Mouse (Mus musculus) liver, embryonic 16.5 days (tissue): ENCODE measurements around the gene Wdr83. TPM values are rescaled to one million over a fixed set of nuclear protein-coding genes. Genes with fewer than 3 reads are reported as not detected.

Experiments
- ATAC-seq: fragments of 200-750 bp; cut with Nextera tagmentation; 2 replicates; pipeline ENCODE4 v1.8.0; 2017; ENCODE audit warnings: low read depth, mild to moderate bottlenecking, moderate number of reproducible peaks, moderate library complexity
- H3K27ac ChIP-seq: fragments of 300-500 bp; sonication (generic); 2 replicates; pipeline ENCODE4 v1.5.1; 2014; ENCODE audit warnings: mild to moderate bottlenecking, low read length
- H3K27me3 ChIP-seq: fragments of 300-500 bp; sonication (generic); 2 replicates; pipeline ENCODE4 v1.6.1; 2014; ENCODE audit warnings: low read depth, low read length, mixed read lengths; ENCODE audit not compliant: control insufficient read depth, insufficient read depth
- H3K36me3 ChIP-seq: fragments of 300-500 bp; sonication (generic); 2 replicates; pipeline ENCODE4 v1.6.1; 2014; ENCODE audit warnings: mild to moderate bottlenecking; ENCODE audit not compliant: control insufficient read depth, insufficient read depth
- H3K4me1 ChIP-seq: fragments of 300-500 bp; sonication (generic); 2 replicates; pipeline ENCODE4 v1.6.1; 2014; ENCODE audit warnings: low read depth, low read length, mixed read lengths; ENCODE audit not compliant: control insufficient read depth
- H3K4me2 ChIP-seq: fragments of 300-500 bp; sonication (generic); 2 replicates; pipeline ENCODE4 v1.6.1; 2014; ENCODE audit warnings: low read depth, low read length, mixed read lengths
- H3K4me3 ChIP-seq: fragments of 300-500 bp; sonication (generic); 2 replicates; pipeline ENCODE4 v1.5.1; 2014; ENCODE audit warnings: low read depth, mild to moderate bottlenecking, low read length
- H3K9ac ChIP-seq: fragments of 300-500 bp; sonication (generic); 2 replicates; pipeline ENCODE4 v1.6.1; 2014; ENCODE audit warnings: low read depth, low read length
- H3K9me3 ChIP-seq: fragments of 300-500 bp; sonication (generic); replicated peaks from 2 replicates; pipeline ENCODE4 v1.6.1; 2016; ENCODE audit warnings: low read length; ENCODE audit not compliant: control insufficient read depth
- WGBS: fragments of 180-500 bp; shearing (Covaris S2); extraction: QIAGEN DNeasy Blood & Tissue Kit; methylation state at CpG from one replicate; pipeline ENCODE4 v1.1.7; 2014; ENCODE audit not compliant: insufficient replicate concordance; 5-methylcytosine and 5-hydroxymethylcytosine counted together
- polyA plus RNA-seq: library from polyadenylated mRNA; unstranded; fragments of >200 nt; fragmentation: Nextera tagmentation; extraction: Ambion mirVana; gene quantifications from 2 replicates; pipeline ENCODE4 v1.2.1, GENCODE M21; 2015

Gene Wdr83
- polyA plus RNA-seq, 1 experiment from 2014 or later = 22.0 TPM

DNA sequence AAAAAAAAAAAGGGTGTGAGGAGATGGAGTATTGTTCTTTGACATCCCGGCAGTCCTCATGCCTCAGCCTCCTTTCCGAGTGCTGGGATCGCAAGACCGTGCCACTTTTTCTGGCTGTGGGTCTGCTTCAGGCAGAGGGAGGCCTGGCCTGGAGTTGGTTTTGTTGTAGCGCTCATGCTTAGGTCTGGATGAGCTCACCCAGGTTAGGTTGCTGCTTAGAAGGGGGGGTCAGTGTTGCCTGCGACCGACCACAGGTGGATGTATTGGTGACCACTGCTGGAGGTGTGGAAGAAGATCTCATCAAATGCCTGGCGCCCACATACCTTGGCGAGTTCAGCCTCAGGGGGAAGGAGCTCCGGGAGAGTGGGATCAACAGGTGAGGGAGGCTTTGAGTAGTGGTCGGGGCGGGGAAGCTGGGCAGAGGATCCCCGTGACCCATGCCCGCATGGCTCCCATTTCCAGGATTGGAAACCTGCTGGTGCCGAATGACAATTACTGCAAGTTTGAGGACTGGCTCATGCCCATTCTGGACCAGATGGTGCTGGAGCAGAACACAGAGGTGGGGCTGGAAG, 8.0 kb downstream of the Wdr83 start:
- no peaks in the 10 kb centered on the region for H3K9me3 ChIP-seq
- H3K4me2 ChIP-seq = no peak overlapping the region
- WGBS = 87% methylated on average over 15 of the region's 15 CpGs
- H3K36me3 ChIP-seq = peaks cover 18% of the 10 kb centered on the region
- ATAC-seq = no peak
- no peak overlapping the region for H3K27ac ChIP-seq
- H3K27me3 ChIP-seq = no peaks in the 10 kb centered on the region
- H3K9ac ChIP-seq = no peak overlapping the region
- peaks cover 44% of the 10 kb centered on the region for H3K4me1 ChIP-seq
- no peak overlapping the region for H3K4me3 ChIP-seq

DNA sequence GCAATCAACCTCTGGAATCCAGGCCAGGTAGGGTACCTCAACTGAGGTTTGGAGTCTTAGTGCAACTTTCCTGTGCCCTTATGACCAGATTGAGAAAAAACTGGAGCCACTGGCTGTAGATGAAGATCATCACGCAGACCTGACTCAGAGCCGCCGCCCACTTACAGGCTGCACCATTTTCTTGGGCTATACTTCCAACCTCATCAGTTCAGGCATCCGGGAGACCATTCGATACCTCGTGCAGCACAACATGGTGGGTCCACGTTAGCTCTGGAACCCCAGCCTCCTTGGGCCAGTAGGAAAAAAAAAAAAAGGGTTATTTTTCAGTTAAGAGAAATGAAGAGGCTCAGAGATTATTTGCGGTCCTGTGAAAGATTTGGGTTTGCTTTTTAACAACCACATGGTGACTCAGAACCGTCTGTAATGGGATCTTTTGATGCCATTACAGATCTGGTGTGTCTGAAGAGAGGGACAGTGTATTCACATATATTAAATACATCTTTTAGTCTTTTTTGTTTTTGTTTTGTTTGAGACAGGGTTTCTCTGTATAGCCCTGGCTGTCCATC, 8.7 kb downstream of the Wdr83 start:
- H3K4me2 ChIP-seq = peak overlapping the region; percentile 89
- peaks cover 18% of the 10 kb centered on the region for H3K36me3 ChIP-seq
- peak overlapping the region; percentile 90 for H3K9ac ChIP-seq
- no peaks in the 10 kb centered on the region for H3K27me3 ChIP-seq
- peak overlapping the region; percentile 96 for H3K4me3 ChIP-seq
- peaks cover 44% of the 10 kb centered on the region for H3K4me1 ChIP-seq
- no peak for ATAC-seq
- peak overlapping the region; percentile 92 for H3K27ac ChIP-seq
- 32% methylated on average over 9 of the region's 9 CpGs for whole genome bisulfite sequencing
- H3K9me3 ChIP-seq = no peaks in the 10 kb centered on the region

DNA sequence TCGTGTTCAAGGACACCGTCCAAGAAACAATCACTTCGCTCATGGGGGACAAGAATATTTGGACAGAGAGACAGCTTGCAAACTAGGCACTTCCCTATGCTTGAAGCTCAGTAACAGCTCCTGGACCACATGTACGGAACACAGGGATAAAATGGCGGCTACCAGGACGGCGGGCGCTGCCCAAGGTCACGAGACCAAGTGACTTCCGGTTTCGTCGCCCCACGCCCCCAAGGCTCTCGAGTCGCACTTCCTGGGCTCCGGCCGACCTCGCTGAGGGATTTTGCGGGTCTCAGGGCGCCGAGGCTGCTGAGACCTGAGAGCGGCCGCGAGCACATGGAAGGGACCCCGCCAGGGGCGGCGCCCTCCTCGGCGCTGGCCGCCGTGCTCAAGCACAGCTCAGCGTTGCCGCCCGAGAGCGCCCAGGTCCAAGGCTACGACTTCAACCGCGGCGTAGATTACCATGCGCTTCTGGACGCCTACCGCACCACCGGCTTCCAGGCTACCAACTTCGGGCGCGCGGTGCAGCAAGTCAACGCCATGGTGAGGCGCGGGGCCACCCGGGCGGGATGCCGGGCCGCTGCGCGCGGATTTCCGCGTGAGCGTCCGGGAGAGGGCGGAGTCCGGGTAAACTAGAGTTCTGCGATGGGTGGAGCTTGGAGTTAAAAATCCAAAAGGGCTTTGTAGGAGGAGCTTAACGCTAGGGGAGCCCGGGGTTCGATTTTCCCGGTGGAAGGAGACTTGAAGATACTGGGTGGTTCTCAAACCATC, 9.4 kb downstream of the Wdr83 start, which contains the start of gene Dhps:
TSS of gene Dhps (plus strand) at position 244 of the 768 bp plus-strand sequence.
- Histone ChIP-seq H3K27me3 (no peaks in the 10 kb centered on the region), H3K27ac (peak within 1 kb of the TSS; percentile 92), H3K36me3 (peaks cover 18% of the 10 kb centered on the region), H3K4me3 (peak within 1 kb of the TSS; percentile 96), H3K4me2 (peak within 1 kb of the TSS; percentile 89), H3K9ac (peak within 1 kb of the TSS; percentile 90), H3K9me3 (no peaks in the 10 kb centered on the region), H3K4me1 (peaks cover 41% of the 10 kb centered on the region)
- peak; percentile 83 for ATAC-seq
- WGBS = under 1% methylated on average over 68 of the region's 68 CpGs

DNA sequence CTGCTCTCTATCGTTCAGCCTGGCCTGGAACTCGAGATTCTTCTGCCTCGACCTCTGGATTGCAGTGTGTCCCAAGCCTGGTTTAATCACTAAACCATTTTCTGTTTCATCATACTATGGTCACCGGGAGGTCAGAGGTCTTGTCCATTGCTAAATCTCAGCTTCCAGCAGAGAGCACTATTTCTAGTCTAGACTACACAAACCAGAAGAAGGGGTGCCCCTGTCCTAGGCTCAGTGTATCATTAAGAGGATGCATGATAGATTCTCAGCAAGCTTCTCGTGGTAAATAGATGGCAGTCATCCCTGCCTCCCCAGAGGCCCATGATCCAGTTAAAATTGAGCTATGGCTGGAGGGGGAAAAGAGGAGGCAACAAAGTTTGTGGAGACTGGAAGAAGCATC, 10.1 kb downstream of the Wdr83 start:
- Histone ChIP-seq H3K4me1 (peaks cover 35% of the 10 kb centered on the region), H3K4me2 (peak overlapping the region; percentile 89)
- ATAC-seq = peak; percentile 49

DNA sequence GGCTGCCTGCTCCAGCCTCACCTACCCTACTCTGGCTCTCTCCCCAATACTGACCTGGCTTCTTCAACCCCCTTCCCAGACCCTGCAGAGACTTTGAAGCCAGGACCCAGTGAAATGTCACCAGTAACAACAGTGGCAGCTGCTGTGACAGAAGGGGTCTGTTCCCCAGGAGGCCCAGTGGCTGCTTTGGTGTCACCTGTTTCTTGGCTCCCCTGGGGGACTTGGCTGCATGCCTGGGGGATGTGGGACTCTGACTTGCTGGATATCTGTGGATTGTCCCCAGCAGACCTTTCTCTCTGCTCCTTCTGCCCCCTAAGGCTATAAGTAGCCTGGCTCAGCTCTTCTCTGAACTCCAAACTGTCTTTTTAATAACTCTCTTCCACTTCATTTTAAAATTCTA, 13.1 kb downstream of the Wdr83 start, which contains the start of gene Gm5741:
TSS of gene Gm5741 (minus strand) at position 1 of the 400 bp plus-strand sequence.
- Histone ChIP-seq H3K27ac (no peak within 1 kb of the TSS), H3K9ac (no peak within 1 kb of the TSS), H3K27me3 (no peaks in the 10 kb centered on the region), H3K4me2 (no peak within 1 kb of the TSS), H3K4me3 (no peak within 1 kb of the TSS), H3K36me3 (no peaks in the 10 kb centered on the region), H3K9me3 (no peaks in the 10 kb centered on the region), H3K4me1 (peaks cover 19% of the 10 kb centered on the region)
- no peak for ATAC-seq

More for the DNA sequence above, 10.1 kb downstream of the Wdr83 start:
- H3K36me3 ChIP-seq = peaks cover 17% of the 10 kb centered on the region
- 57% methylated on average over 5 of the region's 5 CpGs for WGBS
- H3K9me3 ChIP-seq = no peaks in the 10 kb centered on the region
- 0 out of 2 replicates have a peak overlapping the region, but pooled peaks have one; percentile 1 for H3K9ac ChIP-seq
- H3K4me3 ChIP-seq = peak overlapping the region; percentile 96
- peak overlapping the region; percentile 92 for H3K27ac ChIP-seq
- H3K27me3 ChIP-seq = no peaks in the 10 kb centered on the region

DNA sequence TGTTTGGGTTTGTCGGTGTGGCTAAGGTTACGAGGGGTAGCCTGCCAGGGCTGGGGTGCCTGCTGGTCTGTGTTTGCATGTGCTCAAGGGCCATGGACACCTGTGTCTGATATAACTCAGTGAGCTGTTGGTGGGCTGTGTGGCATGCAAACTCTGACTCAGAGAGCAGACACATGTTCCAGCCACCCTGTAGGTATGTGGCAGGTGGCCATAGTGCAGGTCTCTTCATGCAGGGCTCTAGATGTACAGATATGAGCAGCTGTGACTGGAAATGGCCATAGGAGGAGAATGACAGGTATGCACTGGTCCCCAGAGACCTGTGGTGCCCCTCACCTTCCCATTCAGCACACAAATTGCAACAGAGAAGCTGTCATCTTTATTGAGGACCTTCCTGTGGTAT, 14.0 kb downstream of the Wdr83 start:
- ATAC-seq = no peak
- peaks cover 13% of the 10 kb centered on the region for H3K4me1 ChIP-seq
- no peaks in the 10 kb centered on the region for H3K36me3 ChIP-seq
- WGBS = 77% methylated on average over 2 of the region's 2 CpGs
- no peaks in the 10 kb centered on the region for H3K27me3 ChIP-seq
- no peaks in the 10 kb centered on the region for H3K9me3 ChIP-seq
- no peak overlapping the region for H3K9ac ChIP-seq
- no peak overlapping the region for H3K4me3 ChIP-seq
- H3K4me2 ChIP-seq = no peak overlapping the region
- no peak overlapping the region for H3K27ac ChIP-seq

DNA sequence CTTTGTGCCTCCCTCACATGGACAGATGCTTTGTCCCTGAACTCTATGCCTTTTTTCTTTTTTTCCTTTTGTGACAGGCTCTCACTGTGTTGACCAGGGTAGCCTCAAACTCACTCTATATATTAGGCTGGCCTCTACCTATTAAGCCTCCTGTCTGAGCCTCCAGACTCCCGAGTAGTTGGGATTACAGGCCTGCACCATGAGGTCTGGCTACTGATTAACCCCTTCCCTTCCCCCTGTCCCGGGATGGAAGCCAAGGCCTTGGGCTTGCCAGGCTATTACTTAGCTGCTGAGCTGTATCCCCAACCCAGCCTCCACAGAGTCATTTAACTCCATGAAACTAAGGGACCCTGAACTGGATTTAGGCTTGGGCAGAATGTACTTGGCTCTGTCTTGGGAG, 15.9 kb downstream of the Wdr83 start:
- Histone ChIP-seq H3K4me2 (no peak overlapping the region), H3K9ac (no peak overlapping the region), H3K27ac (no peak overlapping the region), H3K9me3 (no peaks in the 10 kb centered on the region), H3K27me3 (no peaks in the 10 kb centered on the region), H3K4me1 (peaks cover 9% of the 10 kb centered on the region), H3K36me3 (no peaks in the 10 kb centered on the region), H3K4me3 (no peak overlapping the region)
- WGBS = 47% methylated on average over 2 of the region's 2 CpGs
- ATAC-seq = peak; percentile 73

DNA sequence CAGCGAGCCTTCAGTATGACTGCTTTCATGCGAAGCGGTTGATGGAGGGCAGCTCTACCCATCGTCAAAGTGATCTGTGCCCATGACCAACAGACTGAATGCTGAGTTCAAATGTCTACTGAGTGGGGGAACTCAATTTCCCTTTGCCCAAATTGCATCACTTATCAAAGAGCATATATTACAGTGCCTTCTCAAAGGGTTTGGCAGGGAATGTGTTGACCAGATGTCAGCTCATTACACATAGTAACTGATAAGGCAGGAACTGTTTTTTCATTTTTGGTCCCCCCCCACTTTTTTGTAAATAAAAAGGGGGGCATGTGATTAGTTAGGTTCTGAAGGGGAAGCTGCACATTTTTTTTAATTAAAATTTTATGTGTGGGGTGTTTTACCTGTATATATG, 18.5 kb downstream of the Wdr83 start:
- Histone ChIP-seq H3K36me3 (no peaks in the 10 kb centered on the region), H3K4me3 (no peak overlapping the region), H3K9me3 (no peaks in the 10 kb centered on the region), H3K27ac (no peak overlapping the region), H3K27me3 (no peaks in the 10 kb centered on the region), H3K9ac (no peak overlapping the region), H3K4me1 (peaks cover 10% of the 10 kb centered on the region), H3K4me2 (no peak overlapping the region)
- no peak for ATAC-seq
- WGBS = 83% methylated on average over 4 of the region's 4 CpGs
